20 mouse cellular contexts compared by ENCODE assay signal in genomic region chr7:128049254-128049653, GRCm38 (mm10). TPM values are rescaled to one million over a fixed set of nuclear protein-coding genes. Genes with fewer than 3 reads are reported as not detected.
"Had no signal": no experiment of that assay in that cellular context is flagged by ENCODE, and none has a peak within 500 bp of the region (broad histone marks: within the 10 kb centered on the region; RNA-seq: fewer than 3 reads in every experiment).

No protein-coding gene starts in this region.

- DNase-seq: kidney, adult 18-20 months; kidney, postnatal 25 days; lung, embryonic 14.5 days; retina, postnatal 1 day; thymus, postnatal 25 days had no signal

- H3K27me3 ChIP-seq: midbrain, embryonic 12.5 days; midbrain, embryonic 15.5 days; neural tube, embryonic 13.5 days; stomach, embryonic 15.5 days had no signal

- H3K9ac ChIP-seq: lung, embryonic 14.5 days; midbrain, embryonic 12.5 days; midbrain, embryonic 15.5 days; neural tube, embryonic 13.5 days; stomach, embryonic 15.5 days had no signal

- H3K36me3 ChIP-seq: midbrain, embryonic 12.5 days; midbrain, embryonic 15.5 days; neural tube, embryonic 13.5 days; stomach, embryonic 15.5 days had no signal

- H3K4me1 ChIP-seq: midbrain, embryonic 12.5 days; midbrain, embryonic 15.5 days; neural tube, embryonic 13.5 days; stomach, embryonic 15.5 days had no signal

- H3K27ac ChIP-seq: layer of hippocampus, adult 2 months; midbrain, embryonic 12.5 days; midbrain, embryonic 15.5 days; neural tube, embryonic 13.5 days; stomach, embryonic 15.5 days had no signal

- ATAC-seq: intestine, embryonic 16.5 days; lung, postnatal 0 days; midbrain, embryonic 15.5 days had no signal

- H3K4me2 ChIP-seq: lung, embryonic 14.5 days; midbrain, embryonic 12.5 days; midbrain, embryonic 15.5 days; neural tube, embryonic 13.5 days; stomach, embryonic 15.5 days had no signal

- H3K9me3 ChIP-seq: midbrain, embryonic 12.5 days; midbrain, embryonic 15.5 days; neural tube, embryonic 13.5 days; stomach, embryonic 15.5 days had no signal

- H3K4me3 ChIP-seq: layer of hippocampus, adult 2 months; midbrain, embryonic 12.5 days; midbrain, embryonic 15.5 days; myocyte; neural tube, embryonic 13.5 days; stomach, embryonic 15.5 days had no signal

RNA-seq across cellular contexts. Expression of gene Gm49368, which starts 13.2 kb away (rescaled TPM):
- total RNA-seq: layer of hippocampus, adult 2 months; layer of hippocampus, postnatal 25 days; left cerebral cortex, adult 18-20 months; left cerebral cortex, postnatal 36 days; liver, adult 2 months had no signal
- polyA plus RNA-seq: intestine, embryonic 16.5 days; kidney, embryonic 16.5 days; limb, embryonic 11.5 days; lung, embryonic 14.5 days; lung, postnatal 0 days; midbrain, embryonic 12.5 days; midbrain, embryonic 15.5 days; myocyte; neural tube, embryonic 13.5 days; stomach, embryonic 15.5 days; thymus, postnatal 0 days had no signal

RNA-seq across cellular contexts. Expression of gene Trim72, which starts 45.5 kb away (rescaled TPM):
- polyA plus RNA-seq: lung, embryonic 14.5 days; midbrain, embryonic 12.5 days; neural tube, embryonic 13.5 days; thymus, postnatal 0 days had no signal
